Mouse (Mus musculus): ENCODE measurements at regions not wholly inside any gene's neighbourhood (a gene's known extent, or its start where the extent isn't known, plus 50 kb on each side); places are given as distances from the start of the nearest gene placed in this dataset.

DNA sequence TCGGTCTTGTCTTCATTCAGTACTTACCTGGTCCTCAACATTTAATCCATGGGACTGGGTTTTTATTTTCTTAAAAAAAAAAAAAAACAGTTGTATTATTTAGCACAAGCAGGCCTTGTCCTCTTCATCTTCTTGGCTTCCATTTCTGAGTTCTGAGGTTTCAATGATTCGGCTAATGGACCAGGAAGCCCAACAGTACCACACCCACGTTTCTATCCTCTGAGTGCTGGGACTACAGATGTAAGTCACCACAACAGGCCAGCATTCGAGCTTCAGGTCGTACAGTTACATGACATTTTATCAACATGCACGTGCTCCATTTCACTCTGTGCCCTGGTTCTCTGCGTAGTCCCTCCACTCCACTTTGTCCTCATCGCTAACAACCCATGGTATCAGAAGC lies 80.7 kb upstream of the 1700025G04Rik start:
- TF ChIP-seq CTCF (IDR thresholded peaks at IDR 0.05) (no peak), EP300 (IDR thresholded peaks at IDR 0.05; ENCODE audit: insufficient read depth, low read depth, low read length) (no peak)

Data from heart, adult 2 months (tissue).